Mouse (Mus musculus): ENCODE results near the gene Osbpl3. TPM values are rescaled to one million over a fixed set of nuclear protein-coding genes. Genes with fewer than 3 reads are reported as not detected.
A peak's percentile ranks its signal among the peaks of the same experiment; 100 is the strongest.

Gene Osbpl3
- polyA plus RNA-seq, 1 experiment from 2014 or later = 16.7 TPM

- H3K4me3 ChIP-seq (ENCODE audit: low read depth, low read length) = no peak overlapping the region
- no peak for ATAC-seq (ENCODE audit: insufficient number of reproducible peaks, insufficient read depth, low FRiP score, low read depth)
- H3K4me2 ChIP-seq (replicated peaks; ENCODE audit: low read depth, low read length) = no peak overlapping the region
- WGBS = 73% methylated on average over 5 of the region's 5 CpGs
- H3K9ac ChIP-seq (replicated peaks; ENCODE audit: low read depth, low read length) = no peak overlapping the region
- no peaks in the 10 kb centered on the region for H3K27me3 ChIP-seq (ENCODE audit: control insufficient read depth, insufficient read depth, low read length)
- H3K36me3 ChIP-seq (ENCODE audit: control insufficient read depth, insufficient read depth, low read length) = no peaks in the 10 kb centered on the region
- no peaks in the 10 kb centered on the region for H3K9me3 ChIP-seq (ENCODE audit: control insufficient read depth, low read depth, low read length)
- no peak overlapping the region for H3K27ac ChIP-seq (ENCODE audit: low read length)
- H3K4me1 ChIP-seq (ENCODE audit: control insufficient read depth, insufficient read depth, low read length) = no peaks in the 10 kb centered on the region
These were observed 115.6 kb downstream of the Osbpl3 start for GRCm38 (mm10) chr6:50340226-50340906.

- 78% methylated on average over 6 of the region's 6 CpGs for WGBS
- Histone ChIP-seq H3K4me2 (replicated peaks; ENCODE audit: low read depth, low read length) (no peak overlapping the region), H3K4me3 (ENCODE audit: low read depth, low read length) (no peak overlapping the region), H3K27me3 (ENCODE audit: control insufficient read depth, insufficient read depth, low read length) (no peaks in the 10 kb centered on the region), H3K9ac (replicated peaks; ENCODE audit: low read depth, low read length) (no peak overlapping the region), H3K36me3 (ENCODE audit: control insufficient read depth, insufficient read depth, low read length) (no peaks in the 10 kb centered on the region), H3K4me1 (ENCODE audit: control insufficient read depth, insufficient read depth, low read length) (no peaks in the 10 kb centered on the region), H3K27ac (ENCODE audit: low read length) (no peak overlapping the region), H3K9me3 (ENCODE audit: control insufficient read depth, low read depth, low read length) (no peaks in the 10 kb centered on the region)
- ATAC-seq (ENCODE audit: insufficient number of reproducible peaks, insufficient read depth, low FRiP score, low read depth) = no peak
These were observed 118.6 kb downstream of the Osbpl3 start for GRCm38 (mm10) chr6:50337431-50337830.

GRCm38 (mm10) chr6:50336376-50336775 is 119.6 kb downstream of the Osbpl3 start:
- Histone ChIP-seq H3K9ac (replicated peaks; ENCODE audit: low read depth, low read length) (no peak overlapping the region), H3K27ac (ENCODE audit: low read length) (no peak overlapping the region), H3K27me3 (ENCODE audit: control insufficient read depth, insufficient read depth, low read length) (no peaks in the 10 kb centered on the region), H3K9me3 (ENCODE audit: control insufficient read depth, low read depth, low read length) (no peaks in the 10 kb centered on the region), H3K4me1 (ENCODE audit: control insufficient read depth, insufficient read depth, low read length) (no peaks in the 10 kb centered on the region), H3K4me2 (replicated peaks; ENCODE audit: low read depth, low read length) (no peak overlapping the region), H3K4me3 (ENCODE audit: low read depth, low read length) (no peak overlapping the region), H3K36me3 (ENCODE audit: control insufficient read depth, insufficient read depth, low read length) (no peaks in the 10 kb centered on the region)
- no peak for ATAC-seq (ENCODE audit: insufficient number of reproducible peaks, insufficient read depth, low FRiP score, low read depth)
- 91% methylated on average over 2 of the region's 2 CpGs for WGBS

GRCm38 (mm10) chr6:50334846-50335821 is 120.9 kb downstream of the Osbpl3 start:
- H3K4me1 ChIP-seq (ENCODE audit: control insufficient read depth, insufficient read depth, low read length) = no peaks in the 10 kb centered on the region
- no peak for ATAC-seq (ENCODE audit: insufficient number of reproducible peaks, insufficient read depth, low FRiP score, low read depth)

GRCm38 (mm10) chr6:50333346-50333745 is 122.7 kb downstream of the Osbpl3 start:
- Histone ChIP-seq H3K4me1 (ENCODE audit: control insufficient read depth, insufficient read depth, low read length) (0 out of 2 replicates have a peak, but pooled peaks cover 8% of the 10 kb centered on the region), H3K27ac (ENCODE audit: low read length) (no peak overlapping the region), H3K9ac (replicated peaks; ENCODE audit: low read depth, low read length) (no peak overlapping the region), H3K27me3 (ENCODE audit: control insufficient read depth, insufficient read depth, low read length) (no peaks in the 10 kb centered on the region), H3K36me3 (ENCODE audit: control insufficient read depth, insufficient read depth, low read length) (no peaks in the 10 kb centered on the region), H3K4me2 (replicated peaks; ENCODE audit: low read depth, low read length) (no peak overlapping the region), H3K4me3 (ENCODE audit: low read depth, low read length) (no peak overlapping the region), H3K9me3 (ENCODE audit: control insufficient read depth, low read depth, low read length) (no peaks in the 10 kb centered on the region)
- no peak for ATAC-seq (ENCODE audit: insufficient number of reproducible peaks, insufficient read depth, low FRiP score, low read depth)
- WGBS = 65% methylated on average over 6 of the region's 6 CpGs

More at GRCm38 (mm10) chr6:50334846-50335821, 120.9 kb downstream of the Osbpl3 start:
- no peak overlapping the region for H3K4me3 ChIP-seq (ENCODE audit: low read depth, low read length)
- no peaks in the 10 kb centered on the region for H3K9me3 ChIP-seq (ENCODE audit: control insufficient read depth, low read depth, low read length)
- no peaks in the 10 kb centered on the region for H3K36me3 ChIP-seq (ENCODE audit: control insufficient read depth, insufficient read depth, low read length)
- H3K4me2 ChIP-seq (replicated peaks; ENCODE audit: low read depth, low read length) = no peak overlapping the region
- 88% methylated on average over 15 of the region's 15 CpGs for WGBS
- no peak overlapping the region for H3K9ac ChIP-seq (replicated peaks; ENCODE audit: low read depth, low read length)
- no peaks in the 10 kb centered on the region for H3K27me3 ChIP-seq (ENCODE audit: control insufficient read depth, insufficient read depth, low read length)
- H3K27ac ChIP-seq (ENCODE audit: low read length) = no peak overlapping the region

- Histone ChIP-seq H3K4me3 (ENCODE audit: low read depth, low read length) (no peak overlapping the region), H3K9me3 (ENCODE audit: control insufficient read depth, low read depth, low read length) (no peaks in the 10 kb centered on the region), H3K36me3 (ENCODE audit: control insufficient read depth, insufficient read depth, low read length) (no peaks in the 10 kb centered on the region), H3K9ac (replicated peaks; ENCODE audit: low read depth, low read length) (no peak overlapping the region), H3K4me1 (ENCODE audit: control insufficient read depth, insufficient read depth, low read length) (0 out of 2 replicates have a peak, but pooled peaks cover 9% of the 10 kb centered on the region), H3K27me3 (ENCODE audit: control insufficient read depth, insufficient read depth, low read length) (no peaks in the 10 kb centered on the region), H3K4me2 (replicated peaks; ENCODE audit: low read depth, low read length) (no peak overlapping the region), H3K27ac (ENCODE audit: low read length) (no peak overlapping the region)
- no peak for ATAC-seq (ENCODE audit: insufficient number of reproducible peaks, insufficient read depth, low FRiP score, low read depth)
- 89% methylated on average over 2 of the region's 2 CpGs for WGBS
These were observed 124.5 kb downstream of the Osbpl3 start for GRCm38 (mm10) chr6:50331477-50331876.

- peak; percentile 56; the same call in 1 of the 2 replicates for ATAC-seq (ENCODE audit: insufficient number of reproducible peaks, insufficient read depth, low FRiP score, low read depth)
- H3K27me3 ChIP-seq (ENCODE audit: control insufficient read depth, insufficient read depth, low read length) = no peaks in the 10 kb centered on the region
- no peaks in the 10 kb centered on the region for H3K36me3 ChIP-seq (ENCODE audit: control insufficient read depth, insufficient read depth, low read length)
- 67% methylated on average over 8 of the region's 8 CpGs for WGBS
- no peak overlapping the region for H3K4me2 ChIP-seq (replicated peaks; ENCODE audit: low read depth, low read length)
- no peak overlapping the region for H3K4me3 ChIP-seq (ENCODE audit: low read depth, low read length)
- H3K9ac ChIP-seq (replicated peaks; ENCODE audit: low read depth, low read length) = no peak overlapping the region
- H3K9me3 ChIP-seq (ENCODE audit: control insufficient read depth, low read depth, low read length) = no peaks in the 10 kb centered on the region
- H3K27ac ChIP-seq (ENCODE audit: low read length) = peak overlapping the region; percentile 58; the same call in 1 of the 2 replicates
- H3K4me1 ChIP-seq (ENCODE audit: control insufficient read depth, insufficient read depth, low read length) = 0 out of 2 replicates have a peak, but pooled peaks cover 9% of the 10 kb centered on the region
These were observed 126.6 kb downstream of the Osbpl3 start for GRCm38 (mm10) chr6:50329380-50329779.

GRCm38 (mm10) chr6:50328901-50329300 is 127.1 kb downstream of the Osbpl3 start:
- ATAC-seq (ENCODE audit: insufficient number of reproducible peaks, insufficient read depth, low FRiP score, low read depth) = peak; percentile 61; the same call in 1 of the 2 replicates
- no peak overlapping the region for H3K4me2 ChIP-seq (replicated peaks; ENCODE audit: low read depth, low read length)

More at GRCm38 (mm10) chr6:50328901-50329300, 127.1 kb downstream of the Osbpl3 start:
- Histone ChIP-seq H3K9me3 (ENCODE audit: control insufficient read depth, low read depth, low read length) (no peaks in the 10 kb centered on the region), H3K9ac (replicated peaks; ENCODE audit: low read depth, low read length) (no peak overlapping the region), H3K4me1 (ENCODE audit: control insufficient read depth, insufficient read depth, low read length) (0 out of 2 replicates have a peak, but pooled peaks cover 9% of the 10 kb centered on the region), H3K36me3 (ENCODE audit: control insufficient read depth, insufficient read depth, low read length) (no peaks in the 10 kb centered on the region), H3K27me3 (ENCODE audit: control insufficient read depth, insufficient read depth, low read length) (no peaks in the 10 kb centered on the region), H3K27ac (ENCODE audit: low read length) (peak overlapping the region; percentile 58; the same call in 1 of the 2 replicates), H3K4me3 (ENCODE audit: low read depth, low read length) (no peak overlapping the region)
- 40% methylated on average over 7 of the region's 7 CpGs for WGBS

Measured in stomach, embryonic 14.5 days (tissue).